Mouse (Mus musculus) cortical plate, adult 2 months (tissue): ENCODE measurements around the gene Iqcc. TPM values are rescaled to one million over a fixed set of nuclear protein-coding genes. Genes with fewer than 3 reads are reported as not detected.

ENCODE experiments used
- H3K27ac ChIP-seq: fragments of 200-500 bp; 2 replicates; pipeline ENCODE4 v1.5.1; 2012; ENCODE audit warnings: low read length, control low read depth, inconsistent platforms; ENCODE audit not compliant: insufficient read depth
- H3K4me1 ChIP-seq: fragments of 200-500 bp; 2 replicates; pipeline ENCODE4 v1.6.1; 2011; ENCODE audit warnings: low read length; ENCODE audit not compliant: control insufficient read depth, insufficient read depth
- H3K4me3 ChIP-seq: fragments of 200-500 bp; 2 replicates; pipeline ENCODE4 v1.5.1; 2011; ENCODE audit warnings: mild to moderate bottlenecking, low read length, control low read depth; ENCODE audit not compliant: insufficient read depth
- CTCF ChIP-seq: fragments of 200-500 bp; IDR thresholded peaks from 2 replicates; pipeline ENCODE4 v1.5.1; 2011; ENCODE audit warnings: mild to moderate bottlenecking, control low read depth, low read length; ENCODE audit not compliant: insufficient read depth; ENCODE audit errors: extremely low read depth
- POLR2A ChIP-seq: fragments of 200-500 bp; IDR thresholded peaks from 2 replicates; pipeline ENCODE4 v1.6.1; 2011; ENCODE audit warnings: mild to moderate bottlenecking, low read length, control low read depth; ENCODE audit not compliant: insufficient read depth; ENCODE audit errors: extremely low read depth
- polyA plus RNA-seq: library from polyadenylated mRNA; depleted of rRNA; stranded (reverse); fragments of >200 nt; gene quantifications from 2 replicates; pipeline ENCODE4 v1.2.3, GENCODE M21; 2012

The Iqcc gene
- polyA plus RNA-seq, 1 experiment, result 35.4 TPM

DNA sequence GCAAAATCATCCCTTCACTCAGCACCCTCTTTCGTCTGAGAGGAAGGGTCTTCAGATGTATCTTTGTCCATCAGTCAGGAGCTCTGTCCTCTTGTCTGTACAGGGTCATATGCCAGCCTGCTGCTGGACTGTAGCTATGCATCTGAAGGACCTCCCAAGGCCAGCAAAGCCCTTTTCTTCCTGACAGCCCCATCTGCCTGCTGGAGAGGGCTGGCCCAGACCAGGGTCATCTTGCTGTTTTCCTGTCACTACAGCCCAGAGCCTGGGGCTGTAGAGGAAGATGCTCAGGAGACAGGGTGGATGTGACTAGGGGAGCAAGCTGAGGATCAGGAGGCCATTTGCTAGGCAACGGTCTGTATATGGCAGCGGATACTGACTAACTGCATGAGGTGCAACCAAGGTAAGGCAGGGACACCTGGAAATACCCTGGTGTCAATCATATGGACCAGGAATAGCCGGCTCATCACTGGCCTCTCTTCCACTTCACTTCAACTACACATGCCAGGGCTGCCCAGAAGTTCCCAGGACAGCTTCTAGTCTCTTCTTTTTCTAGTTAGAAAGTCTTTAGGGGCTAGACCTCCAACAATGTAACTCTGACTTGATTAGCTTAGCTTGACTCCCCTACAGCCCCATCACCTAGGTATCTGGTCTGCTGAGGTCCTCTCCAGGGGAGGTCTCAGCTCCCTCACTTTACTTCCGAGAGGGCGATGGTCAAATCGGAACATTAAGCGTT is 4.1 kb upstream of the Iqcc start:
- TF ChIP-seq CTCF, result no peak
- TF ChIP-seq POLR2A, result no peak
- Histone ChIP-seq H3K4me1 (peaks cover 14% of the 10 kb centered on the region), H3K27ac (peak overlapping the region; percentile 65), H3K4me3 (peak overlapping the region; percentile 69)

- Histone ChIP-seq H3K4me1 (peaks cover 14% of the 10 kb centered on the region), H3K4me3 (peak overlapping the region; percentile 69), H3K27ac (peak overlapping the region; percentile 65)
- TF ChIP-seq POLR2A, result no peak
- TF ChIP-seq CTCF, result no peak
Observed at GRCm38 (mm10) chr4:129622120-129622802, 3.4 kb upstream of the Iqcc start.

- H3K27ac ChIP-seq, result peak overlapping the region; percentile 17; the same call in 1 of the 2 replicates
- peak overlapping the region; percentile 15 for H3K4me3 ChIP-seq
- H3K4me1 ChIP-seq, result peaks cover 14% of the 10 kb centered on the region
- no peak for TF ChIP-seq POLR2A
- no peak for TF ChIP-seq CTCF
Observed at GRCm38 (mm10) chr4:129621283-129621841, 2.5 kb upstream of the Iqcc start.

GRCm38 (mm10) chr4:129620419-129621282 is 1.8 kb upstream of the Iqcc start:
- Histone ChIP-seq H3K4me3 (peak overlapping the region; percentile 15), H3K4me1 (peaks cover 14% of the 10 kb centered on the region), H3K27ac (peak overlapping the region; percentile 16; the same call in 1 of the 2 replicates)
- TF ChIP-seq POLR2A, result no peak
- no peak for TF ChIP-seq CTCF

- Histone ChIP-seq H3K27ac (0 out of 2 replicates have a peak overlapping the region, but pooled peaks have one; percentile 76), H3K4me1 (peaks cover 8% of the 10 kb centered on the region), H3K4me3 (peak overlapping the region; percentile 62)
- TF ChIP-seq CTCF, result no peak
- no peak for TF ChIP-seq POLR2A
Observed at GRCm38 (mm10) chr4:129618031-129618430, 868 bp downstream of the Iqcc start.

DNA sequence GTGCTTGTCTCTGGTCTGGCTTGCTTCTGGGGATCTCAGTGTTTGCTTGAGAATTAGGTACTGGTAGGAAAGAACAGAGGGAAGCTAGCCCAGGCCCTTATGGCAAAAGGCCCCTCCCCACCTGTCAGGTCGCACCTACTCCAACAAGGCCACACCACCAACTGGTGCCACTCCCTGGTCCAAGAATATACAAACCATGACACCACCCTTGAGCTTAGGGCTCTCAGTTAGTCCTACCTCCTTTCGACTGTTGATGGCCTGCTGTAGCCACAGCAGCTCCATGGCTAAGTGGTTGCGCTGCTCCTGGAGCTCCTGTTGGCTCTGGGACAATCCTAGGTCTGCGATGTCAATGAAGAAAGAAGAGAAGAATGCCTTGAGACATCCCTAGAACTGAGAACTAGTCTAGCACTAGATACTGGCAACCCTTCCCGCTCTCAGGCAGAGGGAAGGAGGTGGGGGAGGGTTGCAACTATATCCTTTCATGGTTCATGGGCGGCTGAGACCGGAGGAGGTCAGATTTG is 1.7 kb downstream of the Iqcc start:
- peaks cover 4% of the 10 kb centered on the region for H3K4me1 ChIP-seq
- no peak for TF ChIP-seq CTCF
- no peak for TF ChIP-seq POLR2A
- H3K4me3 ChIP-seq, result no peak overlapping the region
- no peak overlapping the region for H3K27ac ChIP-seq

GRCm38 (mm10) chr4:129616631-129617030 is 2.3 kb downstream of the Iqcc start:
- H3K27ac ChIP-seq, result no peak overlapping the region
- no peak overlapping the region for H3K4me3 ChIP-seq
- peaks cover 3% of the 10 kb centered on the region; the same call in 1 of the 2 replicates for H3K4me1 ChIP-seq
- TF ChIP-seq CTCF, result no peak
- TF ChIP-seq POLR2A, result no peak

DNA sequence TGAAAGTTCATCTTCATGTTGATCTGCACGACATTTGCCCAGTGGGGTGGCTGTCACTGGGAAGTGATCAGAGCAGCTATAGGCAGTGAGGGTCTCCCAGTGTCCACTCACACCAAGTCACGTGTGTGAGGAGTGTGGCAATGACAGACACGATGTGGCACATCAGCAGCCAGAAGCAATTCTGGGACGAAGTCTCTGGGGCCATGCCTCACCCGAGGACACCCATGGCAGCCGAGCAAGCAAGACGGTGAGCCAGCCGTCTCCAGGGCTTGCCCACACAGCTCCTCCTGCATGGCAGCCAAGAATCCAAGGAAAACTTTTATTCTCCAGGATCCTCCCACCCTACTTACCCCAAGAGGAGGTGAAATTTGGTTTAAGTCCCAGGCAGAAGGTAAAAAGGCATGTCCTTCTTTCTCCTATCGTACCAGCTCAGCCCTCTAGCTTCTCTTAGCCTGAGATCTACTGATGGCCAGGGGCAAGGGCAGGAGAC is 3.1 kb downstream of the Iqcc start:
- Histone ChIP-seq H3K4me1 (no peaks in the 10 kb centered on the region), H3K4me3 (no peak overlapping the region), H3K27ac (no peak overlapping the region)
- TF ChIP-seq POLR2A, result 0 out of 2 replicates have a peak, but pooled peaks have one; percentile 16
- no peak for TF ChIP-seq CTCF
